In genomic region chr15:8697500-8697899, GRCm38 (mm10) we compare ENCODE assay signal across 29 mouse cellular contexts. TPM values are rescaled to one million over a fixed set of nuclear protein-coding genes. Genes with fewer than 3 reads are reported as not detected.
DNase-seq lines count a peak whose midpoint lies in the region; ATAC-seq lines count a peak whose summit lies in the region.
"Had no signal": no experiment of that assay in that cellular context is flagged by ENCODE, and none has a peak within 500 bp of the region (broad histone marks: within the 10 kb centered on the region; RNA-seq: fewer than 3 reads in every experiment).

No protein-coding gene starts in this region.

- no peak overlapping the region for H3K4me2 ChIP-seq in heart, embryonic 11.5 days
- H3K4me2 ChIP-seq: embryonic facial prominence, embryonic 13.5 days; forebrain, embryonic 15.5 days; hindbrain, embryonic 12.5 days; kidney, embryonic 15.5 days; liver, embryonic 15.5 days; lung, embryonic 15.5 days; neural tube, embryonic 12.5 days had no signal

- ATAC-seq in heart, embryonic 11.5 days (replicated peaks; ENCODE audit: insufficient number of reproducible peaks, low FRiP score, low TSS enrichment), result no peak
- ATAC-seq in megakaryocyte, adult 5-6 weeks (ENCODE audit: poor library complexity, severe bottlenecking), result no peak
- ATAC-seq: forebrain, embryonic 15.5 days had no signal

- DNase-seq in heart, adult 9 months (ENCODE audit: low spot score in 2 of 2), result no peak
- peak; percentile 30 for DNase-seq in right cerebral cortex, adult 18-20 months
- no peak for DNase-seq in right cerebral cortex, postnatal 4 days
- DNase-seq in R1 (ENCODE audit: low read depth, low spot score), result peak; percentile 94
- DNase-seq in layer of hippocampus, adult 9-11 months, result peak; percentile 65
- no peak for DNase-seq in retina, postnatal 1 day
- DNase-seq: adrenal gland, postnatal 10 days; B cell, adult 2 months; cerebellum, adult 8-10 months; cerebellum, postnatal 36 days; embryo, embryonic 11 days; gastrocnemius, postnatal 25 days; kidney, adult 11 months; kidney, postnatal 36 days; liver; lung, postnatal 36 days; midbrain, embryonic 14.5 days; thymus, postnatal 14 days had no signal

- H3K9ac ChIP-seq in heart, embryonic 11.5 days (ENCODE audit: low read depth, low read length), result no peak overlapping the region
- H3K9ac ChIP-seq: embryonic facial prominence, embryonic 13.5 days; forebrain, embryonic 15.5 days; hindbrain, embryonic 12.5 days; kidney, embryonic 15.5 days; liver, embryonic 15.5 days; lung, embryonic 15.5 days; neural tube, embryonic 12.5 days had no signal

- no peaks in the 10 kb centered on the region for H3K36me3 ChIP-seq in heart, embryonic 11.5 days (ENCODE audit: control insufficient read depth, insufficient read depth, low read length)
- H3K36me3 ChIP-seq: embryonic facial prominence, embryonic 13.5 days; forebrain, embryonic 15.5 days; kidney, embryonic 15.5 days; limb, embryonic 10.5 days; liver, embryonic 15.5 days; lung, embryonic 15.5 days; neural tube, embryonic 12.5 days had no signal

- H3K27ac ChIP-seq in heart, embryonic 11.5 days (ENCODE audit: low read depth, low read length), result peak overlapping the region; percentile 46; the same call in 1 of the 2 replicates
- H3K27ac ChIP-seq: embryonic facial prominence, embryonic 13.5 days; forebrain, embryonic 15.5 days; hindbrain, embryonic 12.5 days; kidney, embryonic 15.5 days; limb, embryonic 10.5 days; liver, embryonic 15.5 days; lung, embryonic 15.5 days; neural tube, embryonic 12.5 days had no signal

- peaks cover 13% of the 10 kb centered on the region for H3K4me1 ChIP-seq in heart, embryonic 11.5 days (ENCODE audit: control insufficient read depth, insufficient read depth, low read length)
- H3K4me1 ChIP-seq: forebrain, embryonic 15.5 days; hindbrain, embryonic 12.5 days; kidney, embryonic 15.5 days; limb, embryonic 10.5 days; liver, embryonic 15.5 days; neural tube, embryonic 12.5 days had no signal

- no peak overlapping the region for H3K4me3 ChIP-seq in heart, embryonic 11.5 days (ENCODE audit: low read depth, low read length)
- H3K4me3 ChIP-seq: embryonic facial prominence, embryonic 13.5 days; erythroblast, embryonic 14.5 days; forebrain, embryonic 15.5 days; hindbrain, embryonic 12.5 days; kidney, embryonic 15.5 days; limb, embryonic 10.5 days; liver, embryonic 15.5 days; lung, embryonic 15.5 days; neural tube, embryonic 12.5 days had no signal

- no peaks in the 10 kb centered on the region for H3K27me3 ChIP-seq in heart, embryonic 11.5 days (ENCODE audit: control insufficient read depth, insufficient read depth, low read length)
- H3K27me3 ChIP-seq: embryonic facial prominence, embryonic 13.5 days; forebrain, embryonic 15.5 days; hindbrain, embryonic 12.5 days; kidney, embryonic 15.5 days; liver, embryonic 15.5 days; lung, embryonic 15.5 days; neural tube, embryonic 12.5 days had no signal

- 47% methylated on average over 3 of the region's 3 CpGs for WGBS in heart, embryonic 11.5 days (ENCODE audit: insufficient replicate concordance)

- no peaks in the 10 kb centered on the region for H3K9me3 ChIP-seq in heart, embryonic 11.5 days (replicated peaks; ENCODE audit: control insufficient read depth, low read length)
- H3K9me3 ChIP-seq: embryonic facial prominence, embryonic 13.5 days; forebrain, embryonic 15.5 days; hindbrain, embryonic 12.5 days; kidney, embryonic 15.5 days; limb, embryonic 10.5 days; liver, embryonic 15.5 days; lung, embryonic 15.5 days; neural tube, embryonic 12.5 days had no signal

RNA-seq across cellular contexts. Expression of gene Slc1a3, which starts 13.1 kb away (rescaled TPM):
- 22.7 and 23.7 TPM in 2 replicates for polyA plus RNA-seq in heart, embryonic 11.5 days (2014; fragmentation: Nextera tagmentation; extraction: Ambion mirVana)
- 0.02 TPM in 1 of 2 replicates, not detected in the other for total RNA-seq in megakaryocyte, adult 5-6 weeks (2015)
- 0.07 and 0.16 TPM in 2 replicates for total RNA-seq in megakaryocyte, adult 5-6 weeks (2017)
- polyA plus RNA-seq: erythroblast, embryonic 14.5 days had no signal

Comparison
In these comparisons a context has a peak if more than half of its experiments do, and no peak if none do; other contexts are left out.
1. DNase-seq: peak in right cerebral cortex, adult 18-20 months (single experiment), R1 (single experiment) and layer of hippocampus, adult 9-11 months (single experiment); none in heart, adult 9 months (0 of 2), right cerebral cortex, postnatal 4 days (single experiment) and retina, postnatal 1 day (single experiment).